Mouse (Mus musculus): Measurements from ENCODE around the gene Tle3. TPM values are rescaled to one million over a fixed set of nuclear protein-coding genes. Genes with fewer than 3 reads are reported as not detected.
A peak's percentile ranks its signal among the peaks of the same experiment; 100 is the strongest.

The Tle3 gene
- total and polyA plus RNA-seq, 2 experiments from 2014 or later, result 20.2 to 94.9 TPM

- H3K36me3 ChIP-seq (ENCODE audit: insufficient read depth, low read length), result no peaks in the 10 kb centered on the region
- under 1% methylated on average over 63 of the region's 66 CpGs for WGBS
Observed at GRCm38 (mm10) chr9:61370889-61371754, 1.0 kb upstream of the Tle3 start.

GRCm38 (mm10) chr9:61372510-61372975 lies 377 bp downstream of the Tle3 start:
- DNase-seq (ENCODE audit: low spot score), result no peak
- 1% methylated on average over 41 of the region's 42 CpGs for WGBS
- H3K4me1 ChIP-seq (ENCODE audit: insufficient read depth, low read length), result peaks cover 41% of the 10 kb centered on the region; the same call in 1 of the 2 replicates
- H3K27ac ChIP-seq (ENCODE audit: low read depth, low read length), result peak overlapping the region; percentile 92
- H3K9me3 ChIP-seq (ENCODE audit: low read length), result no peaks in the 10 kb centered on the region
- H3K4me2 ChIP-seq (ENCODE audit: low read depth, low read length, poor library complexity, severe bottlenecking), result peak overlapping the region; percentile 92
- H3K27me3 ChIP-seq (ENCODE audit: insufficient read depth, low read length), result 0 out of 2 replicates have a peak, but pooled peaks cover 5% of the 10 kb centered on the region
- peak overlapping the region; percentile 93 for H3K9ac ChIP-seq (replicated peaks; ENCODE audit: low read length, poor library complexity, severe bottlenecking)
- no peaks in the 10 kb centered on the region for H3K36me3 ChIP-seq (ENCODE audit: insufficient read depth, low read length)
- no peak for TF ChIP-seq CTCF (IDR thresholded peaks at IDR 0.05)
- peak overlapping the region; percentile 86 for H3K4me3 ChIP-seq (ENCODE audit: low read depth, low read length)
- ATAC-seq (ENCODE audit: low FRiP score), result peak; percentile 6

More at GRCm38 (mm10) chr9:61370889-61371754, 1.0 kb upstream of the Tle3 start:
- no peak for TF ChIP-seq CTCF (IDR thresholded peaks at IDR 0.05)
- H3K9me3 ChIP-seq (ENCODE audit: low read length), result no peaks in the 10 kb centered on the region
- H3K9ac ChIP-seq (replicated peaks; ENCODE audit: low read length, poor library complexity, severe bottlenecking), result peak overlapping the region; percentile 65
- peak overlapping the region; percentile 86 for H3K4me3 ChIP-seq (ENCODE audit: low read depth, low read length)
- DNase-seq (ENCODE audit: low spot score), result peak; percentile 69
- H3K27ac ChIP-seq (ENCODE audit: low read depth, low read length), result peak overlapping the region; percentile 85
- ATAC-seq (ENCODE audit: low FRiP score), result peak; percentile 35
- peak overlapping the region; percentile 92 for H3K4me2 ChIP-seq (ENCODE audit: low read depth, low read length, poor library complexity, severe bottlenecking)
- H3K4me1 ChIP-seq (ENCODE audit: insufficient read depth, low read length), result peaks cover 29% of the 10 kb centered on the region; the same call in 1 of the 2 replicates
- H3K27me3 ChIP-seq (ENCODE audit: insufficient read depth, low read length), result peaks cover 13% of the 10 kb centered on the region; the same call in 1 of the 2 replicates

- Histone ChIP-seq H3K9me3 (ENCODE audit: low read length) (no peaks in the 10 kb centered on the region), H3K9ac (replicated peaks; ENCODE audit: low read length, poor library complexity, severe bottlenecking) (peak overlapping the region; percentile 93), H3K4me1 (ENCODE audit: insufficient read depth, low read length) (peaks cover 42% of the 10 kb centered on the region; the same call in 1 of the 2 replicates), H3K27me3 (ENCODE audit: insufficient read depth, low read length) (0 out of 2 replicates have a peak, but pooled peaks cover under 1% of the 10 kb centered on the region), H3K4me3 (ENCODE audit: low read depth, low read length) (peak overlapping the region; percentile 86), H3K36me3 (ENCODE audit: insufficient read depth, low read length) (no peaks in the 10 kb centered on the region), H3K4me2 (ENCODE audit: low read depth, low read length, poor library complexity, severe bottlenecking) (peak overlapping the region; percentile 92), H3K27ac (ENCODE audit: low read depth, low read length) (peak overlapping the region; percentile 92)
- no peak for ATAC-seq (ENCODE audit: low FRiP score)
- under 1% methylated on average over 47 of the region's 66 CpGs for WGBS
- peak; percentile 70 for DNase-seq (ENCODE audit: low spot score)
- peak; percentile 45 for TF ChIP-seq CTCF (IDR thresholded peaks at IDR 0.05)
Observed at GRCm38 (mm10) chr9:61372976-61373633, 939 bp downstream of the Tle3 start.

- Histone ChIP-seq H3K27ac (ENCODE audit: low read depth, low read length) (peak overlapping the region; percentile 92), H3K36me3 (ENCODE audit: insufficient read depth, low read length) (no peaks in the 10 kb centered on the region), H3K4me2 (ENCODE audit: low read depth, low read length, poor library complexity, severe bottlenecking) (peak overlapping the region; percentile 92), H3K27me3 (ENCODE audit: insufficient read depth, low read length) (no peaks in the 10 kb centered on the region), H3K9me3 (ENCODE audit: low read length) (no peaks in the 10 kb centered on the region), H3K4me1 (ENCODE audit: insufficient read depth, low read length) (peaks cover 45% of the 10 kb centered on the region; the same call in 1 of the 2 replicates), H3K9ac (replicated peaks; ENCODE audit: low read length, poor library complexity, severe bottlenecking) (peak overlapping the region; percentile 93), H3K4me3 (ENCODE audit: low read depth, low read length) (peak overlapping the region; percentile 86)
- DNase-seq (ENCODE audit: low spot score) (no peak), ATAC-seq (ENCODE audit: low FRiP score) (no peak)
- TF ChIP-seq CTCF (IDR thresholded peaks at IDR 0.05), result no peak
- under 1% methylated on average over 23 of the region's 23 CpGs for WGBS
Observed at GRCm38 (mm10) chr9:61373634-61373941, 1.4 kb downstream of the Tle3 start.

- H3K9ac ChIP-seq (replicated peaks; ENCODE audit: low read length, poor library complexity, severe bottlenecking), result peak overlapping the region; percentile 93
- peak; percentile 66 for DNase-seq (ENCODE audit: low spot score)
- H3K36me3 ChIP-seq (ENCODE audit: insufficient read depth, low read length), result no peaks in the 10 kb centered on the region
- H3K4me3 ChIP-seq (ENCODE audit: low read depth, low read length), result peak overlapping the region; percentile 86
- no peaks in the 10 kb centered on the region for H3K9me3 ChIP-seq (ENCODE audit: low read length)
- under 1% methylated on average over 49 of the region's 51 CpGs for WGBS
- peak overlapping the region; percentile 92 for H3K27ac ChIP-seq (ENCODE audit: low read depth, low read length)
- peak; percentile 59 for TF ChIP-seq CTCF (IDR thresholded peaks at IDR 0.05)
- H3K4me1 ChIP-seq (ENCODE audit: insufficient read depth, low read length), result peaks cover 44% of the 10 kb centered on the region; the same call in 1 of the 2 replicates
- peak overlapping the region; percentile 92 for H3K4me2 ChIP-seq (ENCODE audit: low read depth, low read length, poor library complexity, severe bottlenecking)
- ATAC-seq (ENCODE audit: low FRiP score), result no peak
- no peaks in the 10 kb centered on the region for H3K27me3 ChIP-seq (ENCODE audit: insufficient read depth, low read length)
Observed at GRCm38 (mm10) chr9:61373942-61374900, 2.1 kb downstream of the Tle3 start.
